Mouse (Mus musculus) layer of hippocampus, adult 8-10 months (tissue): ENCODE results near the gene Crhbp. TPM values are rescaled to one million over a fixed set of nuclear protein-coding genes. Genes with fewer than 3 reads are reported as not detected.
A peak's percentile ranks its signal among the peaks of the same experiment; 100 is the strongest.

Source experiments
- DNase-seq, 2 experiments: peaks; one replicate each; pipeline ENCODE4 v3.0.0; 2022; ENCODE audit warnings: low spot score in 2 of 2
- total RNA-seq, 4 experiments: library from RNA; stranded (reverse); gene quantifications; 2 replicates each; pipeline ENCODE4 v1.2.4; 2022

Gene Crhbp
- total RNA-seq, 4 experiments from 2014 or later, result 21.5 to 31.6 (median 22.9) TPM

DNA sequence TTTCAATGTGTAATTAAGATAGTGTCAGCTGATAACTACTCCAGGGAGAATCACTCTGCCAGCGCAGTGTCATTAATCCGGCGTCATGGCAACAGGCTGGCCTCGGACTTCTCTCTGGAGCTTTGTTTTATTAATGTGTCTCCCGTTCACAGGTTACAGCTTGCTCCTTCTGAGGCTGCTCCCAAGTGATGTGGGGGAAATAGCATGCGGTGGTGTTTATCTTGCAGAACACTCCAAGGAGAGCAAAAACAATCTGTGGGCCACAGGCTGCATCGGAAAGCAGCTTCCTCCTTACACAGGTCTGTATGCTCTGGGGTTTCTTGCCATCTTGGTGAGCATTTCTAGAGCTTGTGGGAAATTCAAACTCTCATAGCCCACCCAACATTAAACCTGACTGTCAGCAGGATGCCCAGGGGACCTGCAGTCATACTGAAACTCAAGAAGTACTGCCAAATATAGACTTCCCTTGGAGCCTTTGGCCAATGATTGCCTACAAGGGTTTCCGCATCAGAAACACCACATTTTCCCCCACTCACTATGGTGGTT lies 25.4 kb downstream of the Crhbp start:
- peak in 1 of 2 experiments; percentile 30 for DNase-seq

DNA sequence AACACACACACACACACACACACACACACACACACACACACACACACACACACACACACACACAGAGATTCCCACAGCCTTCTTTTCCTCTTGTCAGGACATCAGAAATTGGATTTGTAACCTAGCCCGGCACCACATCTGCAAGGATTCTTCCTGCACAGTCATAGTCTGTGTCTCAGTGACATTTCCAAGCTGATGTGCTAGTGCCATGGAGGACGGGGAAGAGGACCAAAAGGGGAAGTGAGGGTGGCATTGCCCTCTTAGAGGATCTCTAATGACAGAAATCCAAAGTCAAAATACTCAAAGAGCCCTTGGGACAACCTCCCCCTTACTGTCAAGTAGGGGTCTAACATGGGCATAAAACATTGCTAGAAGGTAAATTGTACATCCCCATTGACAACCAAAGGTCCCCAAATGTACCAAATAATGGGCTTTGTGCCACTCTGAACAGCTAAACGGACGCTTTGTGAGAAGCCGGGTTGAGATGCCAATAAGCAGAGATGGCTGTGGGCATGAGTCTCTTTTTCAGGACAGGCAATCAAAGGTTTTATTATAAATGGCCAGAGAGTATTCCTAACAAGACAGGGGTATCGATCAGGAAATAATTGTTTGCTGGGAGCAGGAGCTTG lies 26.0 kb downstream of the Crhbp start:
- DNase-seq, result no peak

DNA sequence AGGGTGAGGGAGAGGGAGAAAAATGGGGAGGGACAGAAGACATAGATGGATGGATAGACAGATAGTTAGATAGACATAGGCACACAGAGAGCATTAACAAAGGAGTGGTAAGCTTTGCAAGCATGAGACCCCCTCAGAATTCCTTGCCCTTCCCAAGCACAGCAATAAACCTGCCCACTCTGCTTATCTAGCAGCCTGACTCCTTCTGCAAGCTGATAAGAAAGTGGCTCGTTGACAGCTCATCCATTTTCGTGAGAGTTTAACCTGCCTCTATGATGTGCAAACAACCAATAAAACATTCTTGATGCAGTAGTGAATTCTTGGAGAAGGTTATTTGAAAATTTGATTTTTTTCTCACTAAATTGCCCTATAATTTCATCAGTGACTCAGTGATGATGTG lies 32.5 kb downstream of the Crhbp start:
- no peak for DNase-seq

DNA sequence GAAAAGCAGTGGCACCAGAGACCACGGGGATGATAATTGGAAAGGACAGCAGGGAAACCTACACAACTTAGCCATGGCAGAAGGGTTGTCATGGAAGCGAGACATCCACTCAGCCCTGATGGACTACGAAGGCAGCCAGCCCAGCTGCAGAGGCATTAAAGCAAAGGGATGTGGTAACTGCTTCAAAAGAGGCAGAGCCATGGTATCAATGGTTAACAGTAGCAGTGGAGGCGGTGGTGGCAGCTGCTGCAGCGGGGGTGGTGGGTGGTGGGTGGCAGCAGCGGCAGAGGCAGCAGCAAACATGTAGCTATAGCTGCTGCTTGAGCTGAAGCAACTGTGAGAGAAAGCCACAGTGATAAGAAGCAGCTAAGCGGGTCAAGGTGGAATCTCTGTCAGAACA lies 51.5 kb downstream of the Crhbp start:
- peak in 1 of 2 experiments; percentile 12 for DNase-seq

DNA sequence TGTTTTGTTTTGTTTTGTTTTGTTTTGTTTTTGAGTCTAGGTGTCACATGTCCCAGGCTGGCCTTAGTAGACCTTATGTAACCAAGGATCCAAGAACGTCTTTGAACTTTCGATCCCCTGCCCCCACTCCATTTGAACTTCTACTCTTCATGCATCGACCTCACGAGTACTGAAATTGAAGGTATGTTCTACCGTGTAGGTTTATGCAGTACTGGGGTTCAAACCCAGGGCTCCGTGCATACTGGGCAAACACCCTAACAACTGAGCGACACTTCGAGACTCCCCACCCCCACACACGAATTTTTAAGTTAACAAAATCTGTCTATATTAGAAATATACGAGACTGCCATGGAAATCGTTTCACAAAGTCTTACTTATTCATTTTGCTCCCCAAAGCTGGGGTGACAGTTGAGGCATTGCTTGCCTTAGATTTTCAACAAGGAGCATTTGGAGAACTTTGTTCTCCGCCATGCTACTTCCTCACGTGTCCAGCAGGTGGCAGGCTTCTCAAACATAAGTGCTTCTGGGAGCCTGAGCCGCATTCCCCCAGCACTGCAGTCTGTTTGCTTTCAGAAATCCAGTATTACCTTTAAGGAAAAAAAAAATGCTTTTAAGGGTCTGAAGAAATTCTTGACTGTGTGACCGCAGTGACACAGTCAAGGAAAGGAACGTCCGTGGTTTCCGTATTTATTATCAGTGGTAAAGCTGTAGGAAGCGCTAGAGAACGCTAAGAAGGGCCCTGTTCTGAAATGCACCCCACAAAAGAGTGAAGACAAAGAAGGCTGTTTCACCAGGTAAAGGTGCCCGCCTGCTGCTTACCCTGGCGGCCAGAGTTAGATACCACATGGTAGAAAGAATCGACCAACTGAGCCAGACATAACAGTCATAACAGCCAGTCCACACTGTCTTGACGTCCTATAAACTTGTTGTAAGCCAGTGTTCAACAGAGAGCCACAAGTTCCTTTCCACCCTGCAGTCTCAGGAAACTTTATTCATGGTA lies 54.6 kb downstream of the Crhbp start:
- DNase-seq, result peak; percentile 51 to 81

DNA sequence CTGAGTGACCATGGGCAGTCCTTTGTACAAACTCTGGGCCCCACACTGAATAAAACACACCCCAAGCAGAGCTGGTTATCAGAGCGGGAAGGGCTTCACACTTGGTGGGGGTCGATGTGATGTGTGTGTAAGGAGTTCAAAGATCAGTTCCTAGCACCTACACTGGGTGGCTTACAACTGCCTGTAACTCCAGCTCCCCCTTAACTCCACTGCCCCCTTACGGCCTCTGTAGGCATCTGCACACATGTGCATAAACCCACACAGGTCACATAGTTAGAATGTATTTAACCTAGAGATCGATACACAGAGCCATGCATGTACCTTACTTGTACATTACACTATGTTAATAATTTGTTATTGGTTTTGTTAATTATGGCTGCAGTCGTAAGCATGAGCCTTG lies 56.5 kb downstream of the Crhbp start:
- no peak for DNase-seq

DNA sequence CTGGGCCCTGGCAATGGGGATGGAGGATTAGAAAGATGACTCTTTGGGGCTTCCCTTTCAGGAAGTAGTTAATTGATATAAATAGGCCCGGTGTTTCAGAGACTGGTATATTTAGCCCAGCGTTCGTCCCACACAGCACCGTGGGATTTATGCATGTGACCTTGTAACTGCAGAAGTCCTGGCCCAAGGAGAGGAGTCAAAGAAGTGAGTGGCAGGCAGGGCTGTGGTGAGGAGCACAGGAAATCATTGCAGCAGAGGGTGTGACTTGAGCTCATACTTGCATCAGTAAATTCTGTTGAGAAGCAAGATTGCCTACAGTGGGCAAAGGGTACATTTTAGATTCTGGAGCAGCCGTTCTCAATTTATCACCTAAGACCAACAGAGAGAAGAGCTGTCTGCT lies 62.3 kb downstream of the Crhbp start:
- DNase-seq, result no peak

Other genes starting within 250 kb of the Crhbp start
- gene Pde8b, start 194.6 kb downstream of the Crhbp start, total RNA-seq, result 100 to 1,000 TPM in 2 of 4 experiments, 10 to 100 TPM in 2; 90.4 to 105 (median 99.5) TPM
- 10 to 100 TPM; 13.6 to 17.9 (median 15.4) TPM for gene Zbed3, start 121.3 kb downstream of the Crhbp start, total RNA-seq
- gene Aggf1, start 69.6 kb downstream of the Crhbp start, total RNA-seq, result 10 to 100 TPM; 43.5 to 49.1 (median 46.5) TPM
- gene S100z, start 33.8 kb upstream of the Crhbp start, total RNA-seq, result not detected
- under 1 TPM in 3 of 4 experiments, not detected in 1; 0.26 to 0.32 (median 0.29) TPM for gene F2rl1, start 80.3 kb upstream of the Crhbp start, total RNA-seq
- 1 to 10 TPM; 3.7 to 6.5 (median 5.1) TPM for gene F2r, start 173.6 kb upstream of the Crhbp start, total RNA-seq